Mouse (Mus musculus) heart, embryonic 13.5 days (tissue): ENCODE results near the gene Chst5. TPM values are rescaled to one million over a fixed set of nuclear protein-coding genes. Genes with fewer than 3 reads are reported as not detected.

Experiments used
- ATAC-seq: fragments of 200-750 bp; cut with Nextera tagmentation; 2 replicates; pipeline ENCODE4 v1.8.0; 2017; ENCODE audit warnings: moderate TSS enrichment; ENCODE audit not compliant: insufficient number of reproducible peaks, low FRiP score, low TSS enrichment; ENCODE audit errors: extremely low read depth
- H3K27ac ChIP-seq: fragments of 300-500 bp; sonication (generic); replicated peaks from 2 replicates; pipeline ENCODE4 v1.5.1; 2015; ENCODE audit warnings: moderate library complexity, mild to moderate bottlenecking, inconsistent platforms
- H3K27me3 ChIP-seq: fragments of 300-500 bp; sonication (generic); replicated peaks from 2 replicates; pipeline ENCODE4 v1.6.1; 2015; ENCODE audit warnings: mild to moderate bottlenecking, inconsistent platforms
- H3K36me3 ChIP-seq: fragments of 300-500 bp; sonication (generic); 2 replicates; pipeline ENCODE4 v1.6.1; 2015; ENCODE audit warnings: mild to moderate bottlenecking, inconsistent platforms
- H3K4me1 ChIP-seq: fragments of 300-500 bp; sonication (generic); 2 replicates; pipeline ENCODE4 v1.6.1; 2015; ENCODE audit warnings: inconsistent platforms
- H3K4me2 ChIP-seq: fragments of 300-500 bp; sonication (generic); 2 replicates; pipeline ENCODE4 v1.6.1; 2015; ENCODE audit warnings: inconsistent platforms, mild to moderate bottlenecking, moderate library complexity
- H3K4me3 ChIP-seq: fragments of 300-500 bp; sonication (generic); 2 replicates; pipeline ENCODE4 v1.5.1; 2015; ENCODE audit warnings: moderate library complexity, mild to moderate bottlenecking, inconsistent platforms
- H3K9ac ChIP-seq: fragments of 300-500 bp; sonication (generic); 2 replicates; pipeline ENCODE4 v1.6.1; 2015; ENCODE audit warnings: inconsistent platforms, mild to moderate bottlenecking, moderate library complexity
- H3K9me3 ChIP-seq: fragments of 300-500 bp; sonication (generic); 2 replicates; pipeline ENCODE4 v1.6.1; 2016; ENCODE audit warnings: inconsistent platforms
- WGBS: fragments of 180-500 bp; shearing (Covaris S2); methylation state at CpG from one replicate; pipeline ENCODE4 v1.1.7; 2015; ENCODE audit warnings: mixed read lengths; 5-methylcytosine and 5-hydroxymethylcytosine counted together
- polyA plus RNA-seq: library from polyadenylated mRNA; unstranded; fragments of >200 nt; fragmentation: Nextera tagmentation; extraction: Ambion mirVana; gene quantifications from 2 replicates; pipeline ENCODE4 v1.2.1, GENCODE M21; 2015

The Chst5 gene
- 0.17 and 0.19 TPM in 2 replicates for polyA plus RNA-seq

- Histone ChIP-seq H3K4me3 (peak within 1 kb of the TSS; percentile 50), H3K27ac (no peak within 1 kb of the TSS), H3K4me1 (peaks cover 19% of the 10 kb centered on the region), H3K27me3 (peaks cover 53% of the 10 kb centered on the region), H3K9ac (peak within 1 kb of the TSS; percentile 69), H3K36me3 (no peaks in the 10 kb centered on the region), H3K4me2 (peak within 1 kb of the TSS; percentile 77), H3K9me3 (no peaks in the 10 kb centered on the region)
- WGBS, result 7% methylated on average over 47 of the region's 47 CpGs
- no peak; the same call in 1 of the 2 replicates for ATAC-seq
Measured at GRCm38 (mm10) chr8:111909621-111910450, at the start of gene Chst5. Gene Chst5 (minus strand): TSS chr8:111910447.

- 87% methylated on average over 2 of the region's 2 CpGs for WGBS
- Histone ChIP-seq H3K4me1 (peaks cover 7% of the 10 kb centered on the region), H3K4me2 (no peak overlapping the region), H3K9ac (no peak overlapping the region), H3K27ac (no peak overlapping the region), H3K9me3 (no peaks in the 10 kb centered on the region), H3K27me3 (no peaks in the 10 kb centered on the region), H3K4me3 (no peak overlapping the region), H3K36me3 (peaks cover 63% of the 10 kb centered on the region)
- ATAC-seq, result no peak
Measured at GRCm38 (mm10) chr8:111957231-111957630, 47.0 kb upstream of the Chst5 start.

GRCm38 (mm10) chr8:111955879-111956278, 45.6 kb upstream of the Chst5 start:
- Histone ChIP-seq H3K4me3 (no peak overlapping the region), H3K4me1 (peaks cover 3% of the 10 kb centered on the region), H3K36me3 (peaks cover 76% of the 10 kb centered on the region), H3K9me3 (no peaks in the 10 kb centered on the region), H3K27ac (no peak overlapping the region), H3K27me3 (no peaks in the 10 kb centered on the region), H3K9ac (no peak overlapping the region), H3K4me2 (no peak overlapping the region)
- no peak for ATAC-seq
- 81% methylated on average over 5 of the region's 5 CpGs for WGBS

GRCm38 (mm10) chr8:111954844-111955594, 44.8 kb upstream of the Chst5 start:
- Histone ChIP-seq H3K4me2 (no peak overlapping the region), H3K27ac (no peak overlapping the region), H3K9ac (no peak overlapping the region), H3K27me3 (no peaks in the 10 kb centered on the region), H3K4me3 (no peak overlapping the region), H3K36me3 (peaks cover 81% of the 10 kb centered on the region), H3K9me3 (no peaks in the 10 kb centered on the region), H3K4me1 (no peaks in the 10 kb centered on the region)
- WGBS, result 78% methylated on average over 4 of the region's 4 CpGs
- ATAC-seq, result no peak

- H3K4me1 ChIP-seq, result no peaks in the 10 kb centered on the region
- peaks cover 89% of the 10 kb centered on the region for H3K36me3 ChIP-seq
- no peak overlapping the region for H3K4me2 ChIP-seq
- H3K27ac ChIP-seq, result no peak overlapping the region
- no peaks in the 10 kb centered on the region for H3K27me3 ChIP-seq
- 88% methylated on average over 5 of the region's 5 CpGs for WGBS
- no peak for ATAC-seq
- H3K9me3 ChIP-seq, result no peaks in the 10 kb centered on the region
- H3K4me3 ChIP-seq, result no peak overlapping the region
- H3K9ac ChIP-seq, result no peak overlapping the region
Measured at GRCm38 (mm10) chr8:111951936-111952335, 41.7 kb upstream of the Chst5 start.

GRCm38 (mm10) chr8:111951317-111951716, 41.1 kb upstream of the Chst5 start:
- Histone ChIP-seq H3K9ac (no peak overlapping the region), H3K4me2 (no peak overlapping the region), H3K36me3 (peaks cover 89% of the 10 kb centered on the region), H3K9me3 (no peaks in the 10 kb centered on the region), H3K27me3 (no peaks in the 10 kb centered on the region), H3K4me3 (no peak overlapping the region), H3K4me1 (no peaks in the 10 kb centered on the region), H3K27ac (no peak overlapping the region)
- ATAC-seq, result no peak
- 92% methylated on average over 7 of the region's 7 CpGs for whole genome bisulfite sequencing

GRCm38 (mm10) chr8:111950846-111951245, 40.6 kb upstream of the Chst5 start:
- 83% methylated on average over 3 of the region's 3 CpGs for WGBS
- Histone ChIP-seq H3K4me1 (no peaks in the 10 kb centered on the region), H3K4me2 (no peak overlapping the region), H3K36me3 (peaks cover 89% of the 10 kb centered on the region), H3K27me3 (no peaks in the 10 kb centered on the region), H3K4me3 (no peak overlapping the region), H3K27ac (no peak overlapping the region), H3K9me3 (no peaks in the 10 kb centered on the region), H3K9ac (no peak overlapping the region)
- ATAC-seq, result no peak

GRCm38 (mm10) chr8:111947954-111948353, 37.7 kb upstream of the Chst5 start:
- Histone ChIP-seq H3K9ac (no peak overlapping the region), H3K4me3 (no peak overlapping the region), H3K4me1 (no peaks in the 10 kb centered on the region), H3K36me3 (peaks cover 89% of the 10 kb centered on the region), H3K27me3 (no peaks in the 10 kb centered on the region), H3K4me2 (no peak overlapping the region), H3K27ac (no peak overlapping the region), H3K9me3 (no peaks in the 10 kb centered on the region)
- 90% methylated on average over 8 of the region's 8 CpGs for WGBS
- no peak for ATAC-seq

GRCm38 (mm10) chr8:111947144-111947543, 36.9 kb upstream of the Chst5 start:
- Histone ChIP-seq H3K36me3 (peaks cover 94% of the 10 kb centered on the region), H3K9me3 (no peaks in the 10 kb centered on the region), H3K4me1 (peaks cover 1% of the 10 kb centered on the region; the same call in 1 of the 2 replicates), H3K9ac (no peak overlapping the region), H3K27me3 (no peaks in the 10 kb centered on the region), H3K4me3 (no peak overlapping the region), H3K4me2 (no peak overlapping the region), H3K27ac (no peak overlapping the region)
- ATAC-seq, result no peak
- WGBS, result 84% methylated on average over 2 of the region's 2 CpGs

GRCm38 (mm10) chr8:111943544-111943943, 33.3 kb upstream of the Chst5 start:
- peaks cover 18% of the 10 kb centered on the region for H3K4me1 ChIP-seq
- H3K36me3 ChIP-seq, result peaks cover 64% of the 10 kb centered on the region
- H3K4me2 ChIP-seq, result no peak overlapping the region
- no peaks in the 10 kb centered on the region for H3K9me3 ChIP-seq
- no peak overlapping the region for H3K27ac ChIP-seq
- H3K4me3 ChIP-seq, result no peak overlapping the region
- no peak overlapping the region for H3K9ac ChIP-seq
- whole genome bisulfite sequencing, result 85% methylated on average over 2 of the region's 2 CpGs
- ATAC-seq, result no peak
- no peaks in the 10 kb centered on the region for H3K27me3 ChIP-seq

- H3K9ac ChIP-seq, result peak overlapping the region; percentile 92
- no peaks in the 10 kb centered on the region for H3K27me3 ChIP-seq
- H3K36me3 ChIP-seq, result peaks cover 41% of the 10 kb centered on the region
- ATAC-seq, result no peak
- peaks cover 18% of the 10 kb centered on the region for H3K4me1 ChIP-seq
- H3K4me3 ChIP-seq, result peak overlapping the region; percentile 85
- H3K27ac ChIP-seq, result peak overlapping the region; percentile 86
- H3K9me3 ChIP-seq, result no peaks in the 10 kb centered on the region
- under 1% methylated on average over 23 of the region's 23 CpGs for WGBS
- peak overlapping the region; percentile 78 for H3K4me2 ChIP-seq
Measured at GRCm38 (mm10) chr8:111941101-111941454, 30.8 kb upstream of the Chst5 start.
